Mouse (Mus musculus): ENCODE measurements at regions not wholly inside any gene's neighbourhood (a gene's known extent, or its start where the extent isn't known, plus 50 kb on each side); places are given as distances from the start of the nearest gene placed in this dataset.

- DNase-seq (ENCODE audit: low spot score), result no peak
Observed at GRCm38 (mm10) chr2:78972288-78973117, 104.6 kb downstream of the Ube2e3 start.

- DNase-seq (ENCODE audit: low spot score), result no peak
Observed at GRCm38 (mm10) chr2:78973811-78974210, 105.9 kb downstream of the Ube2e3 start.

GRCm38 (mm10) chr2:78974683-78975392 lies 106.9 kb downstream of the Ube2e3 start:
- no peak for DNase-seq (ENCODE audit: low spot score)

GRCm38 (mm10) chr2:78975393-78975774 lies 107.5 kb downstream of the Ube2e3 start:
- no peak for DNase-seq (ENCODE audit: low spot score)

GRCm38 (mm10) chr2:78976084-78976483 lies 108.2 kb downstream of the Ube2e3 start:
- DNase-seq (ENCODE audit: low spot score), result no peak

- DNase-seq (ENCODE audit: low spot score), result no peak
Observed at GRCm38 (mm10) chr2:78977632-78978397, 109.9 kb downstream of the Ube2e3 start.

GRCm38 (mm10) chr2:78980019-78980418 lies 112.1 kb downstream of the Ube2e3 start:
- no peak for DNase-seq (ENCODE audit: low spot score)

- no peak for DNase-seq (ENCODE audit: low spot score)
Observed at GRCm38 (mm10) chr2:78980661-78981229, 112.8 kb downstream of the Ube2e3 start.

GRCm38 (mm10) chr2:78983347-78983746 lies 115.4 kb downstream of the Ube2e3 start:
- no peak for DNase-seq (ENCODE audit: low spot score)

- DNase-seq (ENCODE audit: low spot score), result no peak
Observed at GRCm38 (mm10) chr2:78983944-78984498, 116.1 kb downstream of the Ube2e3 start.

- no peak for DNase-seq (ENCODE audit: low spot score)
Observed at GRCm38 (mm10) chr2:78986984-78987383, 119.1 kb downstream of the Ube2e3 start.

GRCm38 (mm10) chr2:78987388-78987787 lies 119.5 kb downstream of the Ube2e3 start:
- no peak for DNase-seq (ENCODE audit: low spot score)

GRCm38 (mm10) chr2:78988224-78988623 lies 120.3 kb downstream of the Ube2e3 start:
- DNase-seq (ENCODE audit: low spot score), result no peak

GRCm38 (mm10) chr2:78994800-78995555 lies 127.1 kb downstream of the Ube2e3 start:
- no peak for DNase-seq (ENCODE audit: low spot score)

- no peak for DNase-seq (ENCODE audit: low spot score)
Observed at GRCm38 (mm10) chr2:78998637-78999036, 130.7 kb downstream of the Ube2e3 start.

GRCm38 (mm10) chr2:78999410-78999809 lies 131.5 kb downstream of the Ube2e3 start:
- no peak for DNase-seq (ENCODE audit: low spot score)

GRCm38 (mm10) chr2:79004862-79005261 lies 136.9 kb downstream of the Ube2e3 start:
- DNase-seq (ENCODE audit: low spot score), result no peak

GRCm38 (mm10) chr2:79008642-79009041 lies 140.7 kb downstream of the Ube2e3 start:
- DNase-seq (ENCODE audit: low spot score), result no peak

GRCm38 (mm10) chr2:79009791-79010190 lies 141.9 kb downstream of the Ube2e3 start:
- no peak for DNase-seq (ENCODE audit: low spot score)

GRCm38 (mm10) chr2:79010273-79010672 lies 142.3 kb downstream of the Ube2e3 start:
- no peak for DNase-seq (ENCODE audit: low spot score)
